Mouse (Mus musculus): Measurements from ENCODE around the gene Spag17.
"Not testable (repeated sequence)": the region's sequence is repeated elsewhere in the genome, so short reads cannot be mapped to it uniquely, and the experiment has no call there.

Spag17 gene

GRCm38 (mm10) chr3:99885187-99885811 is at the start of gene Spag17:
TSS of gene Spag17 (plus strand) at chr3:99885406.
- DNase-seq (ENCODE audit: low spot score in 2 of 2): no peak

GRCm38 (mm10) chr3:99842333-99842732 is 42.9 kb upstream of the Spag17 start:
- DNase-seq (ENCODE audit: low spot score in 2 of 2): no peak

- DNase-seq (ENCODE audit: low spot score in 2 of 2): no peak
Measured at GRCm38 (mm10) chr3:99842808-99843207, 42.4 kb upstream of the Spag17 start.

- DNase-seq (ENCODE audit: low spot score in 2 of 2): no peak
Measured at GRCm38 (mm10) chr3:99843233-99843632, 42.0 kb upstream of the Spag17 start.

- no peak for DNase-seq (ENCODE audit: low spot score in 2 of 2)
Measured at GRCm38 (mm10) chr3:99850926-99851325, 34.3 kb upstream of the Spag17 start.

- no peak for DNase-seq (ENCODE audit: low spot score in 2 of 2)
Measured at GRCm38 (mm10) chr3:99854595-99854994, 30.6 kb upstream of the Spag17 start.

GRCm38 (mm10) chr3:99858922-99859321 is 26.3 kb upstream of the Spag17 start:
- DNase-seq (ENCODE audit: low spot score in 2 of 2): no peak

GRCm38 (mm10) chr3:99864706-99865105 is 20.5 kb upstream of the Spag17 start:
- DNase-seq (ENCODE audit: low spot score in 2 of 2): no peak

- DNase-seq (ENCODE audit: low spot score in 2 of 2): no peak
Measured at GRCm38 (mm10) chr3:99875137-99875536, 10.1 kb upstream of the Spag17 start.

- no peak for DNase-seq (ENCODE audit: low spot score in 2 of 2)
Measured at GRCm38 (mm10) chr3:99881498-99881897, 3.7 kb upstream of the Spag17 start.

GRCm38 (mm10) chr3:99883988-99884564 is 1.1 kb upstream of the Spag17 start:
- no peak for DNase-seq (ENCODE audit: low spot score in 2 of 2)

- DNase-seq (ENCODE audit: low spot score in 2 of 2): not testable (repeated sequence)
Measured at GRCm38 (mm10) chr3:99894741-99895140, 9.5 kb downstream of the Spag17 start.

- DNase-seq (ENCODE audit: low spot score in 2 of 2): no peak
Measured at GRCm38 (mm10) chr3:99913809-99914439, 28.7 kb downstream of the Spag17 start.

GRCm38 (mm10) chr3:99922944-99923343 is 37.7 kb downstream of the Spag17 start:
- DNase-seq (ENCODE audit: low spot score in 2 of 2): no peak

- no peak for DNase-seq (ENCODE audit: low spot score in 2 of 2)
Measured at GRCm38 (mm10) chr3:99930920-99931620, 45.9 kb downstream of the Spag17 start.

GRCm38 (mm10) chr3:99936159-99936558 is 51.0 kb downstream of the Spag17 start:
- DNase-seq (ENCODE audit: low spot score in 2 of 2): no peak

GRCm38 (mm10) chr3:99938611-99939286 is 53.5 kb downstream of the Spag17 start:
- no peak for DNase-seq (ENCODE audit: low spot score in 2 of 2)

GRCm38 (mm10) chr3:99945171-99945570 is 60.0 kb downstream of the Spag17 start:
- no peak for DNase-seq (ENCODE audit: low spot score in 2 of 2)

- no peak for DNase-seq (ENCODE audit: low spot score in 2 of 2)
Measured at GRCm38 (mm10) chr3:99954039-99954602, 68.9 kb downstream of the Spag17 start.

GRCm38 (mm10) chr3:99956517-99956916 is 71.3 kb downstream of the Spag17 start:
- no peak for DNase-seq (ENCODE audit: low spot score in 2 of 2)

GRCm38 (mm10) chr3:99959805-99960485 is 74.7 kb downstream of the Spag17 start:
- no peak for DNase-seq (ENCODE audit: low spot score in 2 of 2)
